Mouse (Mus musculus) brain, embryonic 14.5 days (tissue): ENCODE data around the gene Hhat. TPM values are rescaled to one million over a fixed set of nuclear protein-coding genes. Genes with fewer than 3 reads are reported as not detected.

Experiments
- DNase-seq: peaks from one replicate; pipeline ENCODE4 v3.0.0-alpha.2; 2011; ENCODE audit warnings: low read depth
- CTCF ChIP-seq: fragments of 200-500 bp; IDR thresholded peaks from 2 replicates; pipeline ENCODE4 v1.5.1; 2012; ENCODE audit warnings: inconsistent platforms, mild to moderate bottlenecking, moderate library complexity, borderline replicate concordance; ENCODE audit not compliant: insufficient read depth, insufficient read length; ENCODE audit errors: extremely low read depth
- POLR2A ChIP-seq: fragments of 200-500 bp; IDR thresholded peaks from 2 replicates; pipeline ENCODE4 v1.6.1; 2012; ENCODE audit warnings: mild to moderate bottlenecking, inconsistent platforms, borderline replicate concordance; ENCODE audit not compliant: poor library complexity, insufficient read depth, insufficient read length, severe bottlenecking; ENCODE audit errors: extremely low read depth
- polyA plus RNA-seq: library from polyadenylated mRNA; depleted of rRNA; stranded (reverse); fragments of >200 nt; gene quantifications from 2 replicates; pipeline ENCODE4 v1.2.3, GENCODE M21; 2012

Hhat gene
- polyA plus RNA-seq, 1 experiment = 3.8 TPM

DNA sequence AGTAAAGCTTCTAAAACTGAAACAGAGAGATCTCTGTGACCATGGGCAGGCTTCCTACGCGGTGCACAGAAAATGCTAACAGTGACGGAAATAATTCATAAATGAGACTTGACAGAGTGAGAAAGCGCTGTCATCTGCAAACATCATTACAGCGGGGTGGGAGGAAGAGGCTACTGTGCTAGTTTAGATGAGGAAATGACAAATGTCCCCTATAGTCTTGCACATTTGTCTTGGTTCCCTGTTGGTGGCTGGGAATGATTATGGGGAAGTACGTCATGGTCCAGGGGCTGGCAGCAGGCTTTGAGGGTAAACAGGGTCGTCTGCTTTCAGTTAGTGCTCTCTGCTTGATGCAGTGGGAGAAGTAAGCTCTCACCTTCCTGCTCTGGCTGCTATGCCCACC, 233.9 kb downstream of the Hhat start:
- DNase-seq = no peak
- no peak for TF ChIP-seq POLR2A
- no peak for TF ChIP-seq CTCF

DNA sequence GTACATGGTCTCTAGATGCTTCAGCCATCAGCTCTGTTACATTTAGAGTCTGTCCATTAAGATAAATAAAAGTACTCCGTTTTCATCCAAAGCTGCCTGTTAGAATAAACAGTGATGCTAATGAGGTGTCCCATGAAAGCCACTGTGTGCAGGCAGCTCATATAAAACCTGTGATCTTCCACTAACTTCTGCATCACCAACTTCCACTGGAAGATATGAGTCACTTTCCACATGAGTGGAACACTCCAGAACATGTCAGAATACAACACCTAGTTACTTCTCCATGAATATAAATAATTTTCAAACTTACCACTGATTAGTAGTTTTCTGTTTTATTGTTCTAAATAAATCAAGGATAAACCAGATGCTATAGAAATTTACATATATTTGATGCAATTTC, 234.6 kb downstream of the Hhat start:
- TF ChIP-seq CTCF = no peak

DNA sequence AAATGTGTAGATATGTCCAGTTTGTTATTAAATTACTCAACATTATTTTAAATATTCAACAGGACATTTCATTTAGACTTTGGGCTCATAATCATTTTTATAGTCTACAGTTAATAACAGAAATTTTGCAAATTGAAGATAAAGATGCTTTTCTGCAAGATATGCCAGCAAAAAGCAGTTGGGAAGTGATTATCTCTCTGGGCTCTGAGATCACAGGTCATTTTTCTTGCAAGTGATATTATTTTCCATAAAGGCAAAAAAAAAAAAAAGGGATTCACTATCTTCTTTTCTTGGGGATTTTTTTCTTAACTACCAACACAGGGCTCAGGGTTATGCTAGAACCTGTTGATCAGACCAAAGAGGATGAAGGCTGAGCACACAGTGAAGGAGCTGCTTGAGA, 238.0 kb downstream of the Hhat start:
- no peak for DNase-seq
- TF ChIP-seq CTCF = no peak
- no peak for TF ChIP-seq POLR2A

More for the DNA sequence above, 234.6 kb downstream of the Hhat start:
- DNase-seq = no peak

DNA sequence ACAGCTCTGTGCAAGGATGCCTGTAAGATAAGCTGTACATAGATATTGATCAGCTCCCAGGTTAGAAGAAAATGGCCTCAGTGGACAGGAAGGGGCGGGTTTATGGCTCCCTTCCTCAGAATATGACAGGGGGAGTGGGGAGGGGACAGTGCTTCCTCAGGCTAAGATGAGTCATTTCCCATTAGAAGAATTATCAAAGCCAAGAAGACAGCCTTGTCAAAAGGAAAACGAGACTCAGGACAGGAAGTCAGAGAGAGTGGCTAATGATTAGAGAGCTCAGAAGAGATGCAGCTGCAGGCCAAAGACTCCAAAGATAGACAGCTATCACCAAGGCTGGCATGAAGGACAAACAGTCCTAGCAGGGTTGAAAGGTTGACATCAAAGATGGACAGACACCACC, 238.8 kb downstream of the Hhat start:
- DNase-seq = no peak
- no peak for TF ChIP-seq POLR2A
- no peak for TF ChIP-seq CTCF

DNA sequence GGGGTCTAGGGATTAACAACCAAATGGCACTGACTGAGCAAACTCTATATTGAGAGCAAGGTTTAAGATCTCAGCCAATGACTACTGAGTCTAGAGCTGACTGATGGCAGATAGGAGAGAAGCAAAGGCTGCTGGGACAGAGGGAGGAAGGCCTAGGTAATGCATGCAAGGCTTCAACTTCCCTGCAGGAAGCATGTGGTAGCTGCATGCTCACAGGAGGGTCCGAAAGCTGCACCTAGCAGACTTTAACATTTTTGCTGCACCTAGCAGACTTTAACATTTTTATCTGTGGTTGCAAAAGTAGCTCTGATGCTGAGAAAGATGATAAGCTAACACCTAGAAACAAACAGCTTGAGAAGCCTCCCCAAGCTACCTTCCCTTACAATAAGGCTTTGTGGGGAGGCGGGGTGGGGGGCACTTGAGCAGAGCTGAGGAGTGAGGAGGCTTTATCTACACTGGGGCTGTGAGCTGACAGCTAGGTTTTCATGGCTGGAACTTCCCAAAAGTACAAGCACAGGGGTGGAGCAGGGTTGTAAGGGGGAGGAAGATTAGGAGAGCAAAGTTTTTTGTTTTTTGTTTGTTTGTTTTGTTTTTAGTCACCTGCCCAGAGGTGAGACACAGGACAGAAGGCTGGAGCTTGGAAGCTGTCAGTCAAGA, 239.4 kb downstream of the Hhat start:
- TF ChIP-seq CTCF (no peak), POLR2A (no peak)
- DNase-seq = no peak

DNA sequence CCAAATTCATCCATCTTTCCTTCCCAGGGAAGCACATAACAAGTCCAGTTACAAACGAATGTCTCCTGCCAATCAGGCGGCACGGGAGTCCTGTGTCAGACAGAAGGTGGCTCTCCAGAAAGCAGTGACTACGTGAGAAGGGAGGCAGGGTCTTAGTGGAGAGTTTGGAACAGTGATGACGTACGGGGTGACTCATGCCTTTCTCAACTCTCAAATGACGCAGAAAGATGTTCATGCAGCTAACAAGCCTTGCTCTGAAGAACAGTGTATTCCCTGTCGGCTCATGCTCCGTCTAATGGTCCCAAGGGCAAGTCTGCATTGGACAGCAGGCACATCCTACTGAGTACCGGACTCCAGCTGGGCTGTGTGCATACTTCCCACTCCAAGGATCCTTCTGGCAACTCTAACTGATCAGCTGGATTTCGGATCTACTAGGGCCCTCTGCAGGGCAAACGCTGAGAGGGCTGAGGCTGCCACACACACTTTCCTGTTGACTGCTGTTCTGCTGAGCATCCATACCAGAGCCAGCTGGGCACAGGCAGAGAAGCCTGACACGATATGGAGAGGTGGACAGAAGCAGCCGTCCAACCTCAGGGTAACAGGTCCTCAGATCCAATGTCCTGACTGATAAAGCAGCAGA, 245.2 kb downstream of the Hhat start:
- TF ChIP-seq POLR2A = no peak
- no peak for TF ChIP-seq CTCF
- DNase-seq = no peak

DNA sequence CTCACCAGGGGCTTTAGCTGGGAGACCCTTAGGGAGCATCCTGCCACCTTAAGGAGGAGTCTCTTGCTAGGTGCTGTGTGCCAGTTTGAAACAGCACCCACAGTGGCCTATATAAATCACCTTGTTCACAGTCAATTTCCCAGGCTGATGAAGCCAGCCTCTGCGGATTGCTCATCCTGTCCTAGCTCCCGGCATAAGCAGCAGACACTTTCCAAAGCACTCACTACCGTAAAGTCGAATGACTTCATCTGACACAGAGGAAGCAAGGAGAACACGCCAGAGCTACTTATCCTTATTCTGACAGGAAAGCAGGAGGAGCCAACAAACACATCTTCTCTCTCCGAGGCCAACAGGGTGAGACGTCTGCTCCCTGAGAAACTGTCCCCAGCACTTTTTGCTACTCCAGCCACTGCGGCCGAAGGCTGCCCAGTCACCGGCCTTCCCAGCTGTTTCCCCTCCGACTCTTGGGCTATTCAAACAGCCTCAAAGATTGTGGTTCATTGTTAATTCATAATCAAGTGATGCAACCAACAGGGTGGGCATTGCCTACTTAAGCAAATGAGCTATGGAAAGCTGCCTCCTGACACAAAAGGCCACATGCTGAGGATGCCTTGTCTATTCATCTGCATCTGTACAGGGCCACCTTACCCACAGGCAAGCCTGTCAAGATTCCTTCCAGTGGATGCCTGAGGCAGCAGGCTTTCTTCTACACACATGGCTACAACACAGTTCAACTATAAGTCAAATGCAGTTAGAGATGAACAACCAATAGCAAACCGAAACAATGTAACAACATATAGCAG, 248.4 kb downstream of the Hhat start:
- DNase-seq = peak; percentile 34
- no peak for TF ChIP-seq CTCF
- no peak for TF ChIP-seq POLR2A

DNA sequence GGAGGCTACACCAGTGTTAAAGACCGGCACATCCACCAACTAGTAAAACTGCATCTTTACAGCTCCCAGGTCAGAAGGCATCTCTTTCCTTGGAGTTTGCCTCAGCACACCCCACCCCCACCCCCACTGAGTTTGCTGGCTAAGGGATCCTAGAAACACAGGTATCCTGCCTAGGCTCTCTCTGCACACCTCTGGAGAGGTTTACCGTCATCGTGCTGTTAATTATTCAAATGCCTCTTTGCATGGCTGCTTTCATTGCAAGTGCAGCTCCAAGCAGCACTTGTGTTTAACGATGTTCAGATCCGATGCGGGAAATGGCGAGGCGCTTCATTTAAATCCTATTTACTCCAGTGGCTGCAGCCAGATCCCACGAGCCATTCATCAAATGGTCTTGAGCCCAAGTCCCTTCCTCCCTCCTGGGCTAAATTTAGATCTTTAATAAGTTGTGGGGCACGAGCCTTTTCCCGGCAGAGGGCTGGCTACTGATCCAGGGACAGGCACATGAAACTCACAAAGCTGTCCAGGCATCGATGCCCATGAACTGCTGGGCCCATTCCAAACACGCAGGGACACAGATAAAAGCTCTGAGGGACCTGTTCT, 250.1 kb downstream of the Hhat start:
- DNase-seq = peak; percentile 73
- TF ChIP-seq CTCF = no peak
- TF ChIP-seq POLR2A = no peak

DNA sequence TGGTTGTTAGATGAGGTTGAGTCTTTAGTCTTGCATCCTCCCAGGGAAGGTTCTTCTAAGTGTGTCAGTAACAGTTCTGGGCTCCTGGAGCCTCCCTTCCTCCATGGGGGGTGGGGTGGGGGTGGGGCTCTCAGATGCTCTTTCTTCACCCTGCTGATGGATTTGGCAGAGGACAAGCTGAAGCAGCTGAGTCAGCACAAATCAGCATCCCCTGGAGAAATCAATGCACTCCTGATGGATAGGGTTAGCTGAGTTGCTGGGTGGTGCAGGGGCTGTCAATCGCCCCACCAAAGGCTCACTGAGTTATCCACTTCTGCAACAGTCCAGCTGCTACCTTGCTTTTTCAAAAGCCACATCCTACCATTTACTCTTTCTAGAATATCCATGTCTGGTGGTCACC, 251.3 kb downstream of the Hhat start:
- TF ChIP-seq CTCF = no peak
- no peak for TF ChIP-seq POLR2A
- DNase-seq = no peak

DNA sequence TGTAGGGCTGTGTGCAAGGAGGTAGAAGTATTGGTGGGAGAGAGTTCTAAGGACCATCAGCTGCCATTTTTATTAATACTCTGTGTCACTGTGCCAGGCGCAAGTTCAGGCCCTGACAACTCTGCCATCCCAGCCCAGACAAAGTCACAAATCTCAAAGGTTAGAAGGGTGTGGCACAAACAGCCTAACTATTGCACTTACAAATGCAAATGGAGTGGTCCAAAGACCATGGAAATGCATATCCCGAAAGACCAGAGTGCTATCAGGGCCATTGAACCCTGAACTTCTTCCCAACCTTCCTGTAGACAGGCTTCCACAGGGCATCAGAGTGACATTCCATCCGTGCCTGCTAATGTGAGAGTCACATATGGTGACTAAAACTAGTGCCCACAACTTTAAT, 255.7 kb downstream of the Hhat start:
- no peak for DNase-seq
- no peak for TF ChIP-seq CTCF
- TF ChIP-seq POLR2A = no peak

DNA sequence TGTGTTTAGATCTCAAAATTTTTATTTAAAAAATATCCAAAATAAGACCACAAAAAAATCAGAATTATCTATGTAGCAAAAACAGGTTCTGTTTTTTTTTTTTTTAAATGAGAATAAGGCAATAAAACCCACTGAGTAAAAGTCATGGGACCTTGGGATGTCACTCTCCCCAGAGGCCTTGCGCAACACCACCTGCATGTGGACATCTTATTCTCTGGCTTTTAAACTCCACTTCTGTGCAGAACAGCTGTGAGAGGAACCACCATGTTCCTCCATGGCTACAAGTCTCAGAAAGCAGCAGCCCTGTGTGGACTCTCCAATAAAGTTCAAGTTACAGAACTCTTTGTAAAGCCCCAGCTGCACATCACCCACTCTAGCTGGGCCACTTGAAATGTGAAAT, 258.2 kb downstream of the Hhat start:
- no peak for TF ChIP-seq CTCF
- no peak for DNase-seq
